Mouse (Mus musculus) central nervous system, embryonic 18 days (tissue): ENCODE data around the gene Pkp4. TPM values are rescaled to one million over a fixed set of nuclear protein-coding genes. Genes with fewer than 3 reads are reported as not detected.

Experiments used
- polyA plus RNA-seq: library from polyadenylated mRNA; depleted of rRNA; stranded (reverse); fragments of >200 nt; gene quantifications from 2 replicates; pipeline ENCODE4 v1.2.3, GENCODE M21; 2012; rRNA removed

The Pkp4 gene
- 60.8 and 64.8 TPM in 2 replicates for polyA plus RNA-seq

GRCm38 (mm10) chr2:59160605-59160963 is at the start of gene Pkp4, which contains the start of gene Ccdc148:
Pkp4 (plus strand) TSS chr2:59160850.
Ccdc148 (minus strand) TSS chr2:59160683.

Other genes starting within 250 kb of the Pkp4 start
- gene Ccdc148, start 167 bp upstream of the Pkp4 start, polyA plus RNA-seq, result 4.3 and 4.6 TPM in 2 replicates